Mouse (Mus musculus): Measurements from ENCODE around the gene Phlpp1.

- no peak for TF ChIP-seq POLR2A (IDR thresholded peaks at IDR 0.05; ENCODE audit: insufficient read depth, low read depth, low read length)
- no peak for TF ChIP-seq CTCF (IDR thresholded peaks at IDR 0.05; ENCODE audit: insufficient read depth, low read depth, low read length)
These were observed 101.4 kb downstream of the Phlpp1 start for GRCm38 (mm10) chr1:106272916-106273315.
